Mouse (Mus musculus): ENCODE measurements around the gene Camk1. TPM values are rescaled to one million over a fixed set of nuclear protein-coding genes. Genes with fewer than 3 reads are reported as not detected.

Gene Camk1
- polyA plus RNA-seq, 1 experiment = 216 TPM

GRCm38 (mm10) chr6:113364518-113365135 is 20.8 kb upstream of the Camk1 start:
- TF ChIP-seq POLR2A (IDR thresholded peaks at IDR 0.05; ENCODE audit: borderline replicate concordance, low read depth, low read length) (no peak), CTCF (IDR thresholded peaks at IDR 0.05; ENCODE audit: low read depth, low read length) (no peak)
- Histone ChIP-seq H3K4me1 (ENCODE audit: control insufficient read depth, insufficient read depth, low read length) (peaks cover 3% of the 10 kb centered on the region), H3K4me3 (ENCODE audit: insufficient read depth, low read length) (no peak overlapping the region), H3K27ac (ENCODE audit: insufficient read depth, low read depth, low read length) (no peak overlapping the region)

GRCm38 (mm10) chr6:113362241-113362640 is 18.5 kb upstream of the Camk1 start:
- TF ChIP-seq CTCF (IDR thresholded peaks at IDR 0.05; ENCODE audit: low read depth, low read length) (no peak), POLR2A (IDR thresholded peaks at IDR 0.05; ENCODE audit: borderline replicate concordance, low read depth, low read length) (no peak)
- no peak overlapping the region for H3K27ac ChIP-seq (ENCODE audit: insufficient read depth, low read depth, low read length)
- no peak overlapping the region for H3K4me3 ChIP-seq (ENCODE audit: insufficient read depth, low read length)
- peaks cover 3% of the 10 kb centered on the region for H3K4me1 ChIP-seq (ENCODE audit: control insufficient read depth, insufficient read depth, low read length)

DNA sequence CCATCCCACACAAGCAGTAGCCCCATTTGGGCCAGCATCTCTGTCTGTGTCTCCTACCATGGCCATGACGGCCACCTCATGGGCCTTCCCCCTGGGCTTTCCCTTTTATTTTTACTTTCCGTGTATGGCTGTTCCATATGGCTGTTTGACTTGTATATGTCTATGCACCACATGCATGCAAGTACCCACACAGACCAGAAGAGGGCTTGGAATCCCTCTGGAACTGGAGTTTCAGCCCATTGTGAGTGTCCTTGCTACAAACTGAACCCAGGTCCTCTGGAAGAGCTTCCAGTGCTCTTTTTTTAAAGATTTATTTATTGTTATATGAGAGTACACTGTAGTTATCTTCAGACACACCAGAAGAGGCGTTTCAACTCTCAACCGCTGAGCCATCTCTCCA is 17.7 kb upstream of the Camk1 start:
- peaks cover 3% of the 10 kb centered on the region for H3K4me1 ChIP-seq (ENCODE audit: control insufficient read depth, insufficient read depth, low read length)
- H3K27ac ChIP-seq (ENCODE audit: insufficient read depth, low read depth, low read length) = no peak overlapping the region
- H3K4me3 ChIP-seq (ENCODE audit: insufficient read depth, low read length) = no peak overlapping the region
- TF ChIP-seq POLR2A (IDR thresholded peaks at IDR 0.05; ENCODE audit: borderline replicate concordance, low read depth, low read length) (no peak), CTCF (IDR thresholded peaks at IDR 0.05; ENCODE audit: low read depth, low read length) (no peak)

DNA sequence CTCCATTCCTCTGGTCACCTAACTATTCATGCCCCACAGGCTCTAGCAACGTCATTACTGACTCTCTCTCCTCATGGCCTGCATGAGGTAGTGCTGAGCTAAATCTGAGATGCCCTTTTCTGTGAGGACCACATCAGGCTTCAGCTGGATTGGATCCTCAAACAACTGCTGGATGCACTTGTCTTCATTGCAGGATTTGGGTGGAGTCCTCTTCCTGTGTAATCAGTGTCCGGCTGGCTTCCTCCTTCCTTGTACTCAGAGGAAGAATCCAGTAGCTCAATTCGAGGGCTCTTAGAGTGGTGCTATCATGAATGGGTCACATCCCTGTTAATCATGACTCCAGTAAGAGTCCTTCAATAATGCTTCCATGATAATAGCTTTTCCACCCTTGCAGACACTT is 9.9 kb upstream of the Camk1 start:
- TF ChIP-seq POLR2A (IDR thresholded peaks at IDR 0.05; ENCODE audit: borderline replicate concordance, low read depth, low read length) (no peak), CTCF (IDR thresholded peaks at IDR 0.05; ENCODE audit: low read depth, low read length) (no peak)
- no peak overlapping the region for H3K27ac ChIP-seq (ENCODE audit: insufficient read depth, low read depth, low read length)
- peaks cover 13% of the 10 kb centered on the region for H3K4me1 ChIP-seq (ENCODE audit: control insufficient read depth, insufficient read depth, low read length)
- no peak overlapping the region for H3K4me3 ChIP-seq (ENCODE audit: insufficient read depth, low read length)

- Histone ChIP-seq H3K4me3 (ENCODE audit: insufficient read depth, low read length) (no peak overlapping the region), H3K4me1 (ENCODE audit: control insufficient read depth, insufficient read depth, low read length) (peaks cover 13% of the 10 kb centered on the region), H3K27ac (ENCODE audit: insufficient read depth, low read depth, low read length) (no peak overlapping the region)
- TF ChIP-seq CTCF (IDR thresholded peaks at IDR 0.05; ENCODE audit: low read depth, low read length) (no peak), POLR2A (IDR thresholded peaks at IDR 0.05; ENCODE audit: borderline replicate concordance, low read depth, low read length) (no peak)
These were observed 9.0 kb upstream of the Camk1 start for GRCm38 (mm10) chr6:113352820-113353219.

GRCm38 (mm10) chr6:113351653-113352052 is 7.9 kb upstream of the Camk1 start:
- TF ChIP-seq CTCF (IDR thresholded peaks at IDR 0.05; ENCODE audit: low read depth, low read length) (no peak), POLR2A (IDR thresholded peaks at IDR 0.05; ENCODE audit: borderline replicate concordance, low read depth, low read length) (no peak)
- Histone ChIP-seq H3K4me3 (ENCODE audit: insufficient read depth, low read length) (no peak overlapping the region), H3K27ac (ENCODE audit: insufficient read depth, low read depth, low read length) (peak overlapping the region; percentile 52)

DNA sequence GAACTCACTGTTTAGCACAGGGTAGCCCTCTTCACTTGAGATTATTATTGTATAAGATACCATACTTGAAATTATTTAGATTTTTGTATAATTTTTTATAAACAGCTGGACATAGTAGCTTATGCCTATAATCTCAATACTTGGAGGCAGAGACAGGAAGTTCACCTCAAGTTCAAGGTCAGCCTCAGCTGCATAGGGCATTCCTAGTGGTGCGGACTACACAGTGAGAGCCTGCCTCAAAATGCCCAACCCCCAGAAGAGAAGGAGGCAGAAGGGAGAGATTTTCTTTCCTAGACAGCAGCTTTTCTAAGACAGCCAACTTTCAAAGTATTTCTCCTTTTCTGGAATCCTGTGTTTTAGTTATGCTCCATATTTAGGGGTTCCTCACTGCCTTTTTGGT is 7.4 kb upstream of the Camk1 start:
- Histone ChIP-seq H3K27ac (ENCODE audit: insufficient read depth, low read depth, low read length) (peak overlapping the region; percentile 52), H3K4me1 (ENCODE audit: control insufficient read depth, insufficient read depth, low read length) (peaks cover 13% of the 10 kb centered on the region), H3K4me3 (ENCODE audit: insufficient read depth, low read length) (no peak overlapping the region)
- TF ChIP-seq CTCF (IDR thresholded peaks at IDR 0.05; ENCODE audit: low read depth, low read length) = no peak
- no peak for TF ChIP-seq POLR2A (IDR thresholded peaks at IDR 0.05; ENCODE audit: borderline replicate concordance, low read depth, low read length)

More at GRCm38 (mm10) chr6:113351653-113352052, 7.9 kb upstream of the Camk1 start:
- H3K4me1 ChIP-seq (ENCODE audit: control insufficient read depth, insufficient read depth, low read length) = peaks cover 13% of the 10 kb centered on the region

- Histone ChIP-seq H3K4me3 (ENCODE audit: insufficient read depth, low read length) (no peak overlapping the region), H3K27ac (ENCODE audit: insufficient read depth, low read depth, low read length) (no peak overlapping the region), H3K4me1 (ENCODE audit: control insufficient read depth, insufficient read depth, low read length) (peaks cover 14% of the 10 kb centered on the region)
- TF ChIP-seq CTCF (IDR thresholded peaks at IDR 0.05; ENCODE audit: low read depth, low read length) = no peak
These were observed 6.8 kb upstream of the Camk1 start for GRCm38 (mm10) chr6:113350538-113350937.

DNA sequence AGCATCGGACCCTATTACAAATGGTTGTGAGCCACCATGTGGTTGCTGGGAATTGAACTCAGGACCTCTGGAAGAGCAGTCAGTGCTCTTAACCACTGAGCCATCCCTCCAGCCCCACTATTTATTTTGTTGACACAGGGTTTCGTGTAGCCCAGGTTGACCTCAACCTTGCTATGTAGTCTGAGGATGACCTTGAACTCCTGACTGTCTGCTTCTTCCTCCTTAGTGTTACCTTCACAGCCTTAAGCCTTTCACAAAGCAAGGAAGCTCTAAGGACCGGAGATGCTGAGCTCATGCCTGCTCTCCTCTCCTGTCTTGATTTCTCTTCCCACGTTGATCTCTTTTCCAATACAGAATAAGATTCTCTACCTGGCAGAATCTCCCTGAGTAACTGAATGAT is 3.1 kb upstream of the Camk1 start:
- TF ChIP-seq CTCF (IDR thresholded peaks at IDR 0.05; ENCODE audit: low read depth, low read length) (no peak), POLR2A (IDR thresholded peaks at IDR 0.05; ENCODE audit: borderline replicate concordance, low read depth, low read length) (no peak)
- Histone ChIP-seq H3K4me3 (ENCODE audit: insufficient read depth, low read length) (no peak overlapping the region), H3K4me1 (ENCODE audit: control insufficient read depth, insufficient read depth, low read length) (peaks cover 22% of the 10 kb centered on the region), H3K27ac (ENCODE audit: insufficient read depth, low read depth, low read length) (no peak overlapping the region)

DNA sequence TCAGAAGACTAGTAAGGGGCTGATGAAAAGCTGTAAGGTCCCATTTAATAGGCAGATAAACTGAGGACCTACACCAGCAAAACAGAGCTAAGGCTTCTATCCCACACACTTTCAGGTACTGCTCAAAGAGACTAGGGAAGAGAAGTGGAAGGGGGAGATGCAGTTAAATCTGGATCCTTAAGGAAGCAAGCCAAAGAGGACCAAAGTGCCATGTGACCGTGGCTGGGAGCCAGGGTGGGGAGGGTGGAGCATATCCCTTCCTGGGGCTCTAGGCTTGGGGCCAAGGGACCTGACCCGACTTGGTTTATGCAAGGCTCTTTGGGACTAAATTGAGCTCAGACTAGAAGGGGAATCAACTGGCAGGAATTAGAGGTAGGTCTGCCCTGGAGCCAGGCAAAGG is 537 bp upstream of the Camk1 start:
- Histone ChIP-seq H3K4me1 (ENCODE audit: control insufficient read depth, insufficient read depth, low read length) (peaks cover 31% of the 10 kb centered on the region), H3K4me3 (ENCODE audit: insufficient read depth, low read length) (peak overlapping the region; percentile 74), H3K27ac (ENCODE audit: insufficient read depth, low read depth, low read length) (peak overlapping the region; percentile 99)
- no peak for TF ChIP-seq CTCF (IDR thresholded peaks at IDR 0.05; ENCODE audit: low read depth, low read length)

DNA sequence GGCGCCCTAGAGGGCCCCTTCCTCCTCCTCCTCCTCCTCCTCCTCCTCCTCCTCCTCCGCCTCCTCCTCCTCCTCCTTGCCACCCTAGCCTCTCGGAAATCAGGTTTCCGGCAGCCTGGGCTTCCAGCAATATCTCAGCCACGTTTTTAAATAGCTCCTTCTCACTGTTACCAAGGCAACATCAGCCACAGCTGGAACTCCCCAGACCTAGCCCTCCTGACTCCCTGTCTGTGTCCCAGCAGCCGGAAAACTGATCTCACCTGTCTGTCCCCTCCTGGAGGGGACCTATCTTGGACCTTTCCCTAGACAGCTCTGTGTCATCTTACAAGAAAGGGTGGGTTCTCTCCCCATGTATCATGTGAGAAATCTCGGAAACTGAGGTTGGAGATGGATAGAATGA is 1.5 kb downstream of the Camk1 start:
- peaks cover 41% of the 10 kb centered on the region for H3K4me1 ChIP-seq (ENCODE audit: control insufficient read depth, insufficient read depth, low read length)
- H3K27ac ChIP-seq (ENCODE audit: insufficient read depth, low read depth, low read length) = peak overlapping the region; percentile 99
- no peak for TF ChIP-seq POLR2A (IDR thresholded peaks at IDR 0.05; ENCODE audit: borderline replicate concordance, low read depth, low read length)
- no peak for TF ChIP-seq CTCF (IDR thresholded peaks at IDR 0.05; ENCODE audit: low read depth, low read length)
- peak overlapping the region; percentile 74 for H3K4me3 ChIP-seq (ENCODE audit: insufficient read depth, low read length)

Measured in bone marrow macrophage, adult 2 months (primary cell).